Mouse (Mus musculus): ENCODE results near the gene Umad1.

DNA sequence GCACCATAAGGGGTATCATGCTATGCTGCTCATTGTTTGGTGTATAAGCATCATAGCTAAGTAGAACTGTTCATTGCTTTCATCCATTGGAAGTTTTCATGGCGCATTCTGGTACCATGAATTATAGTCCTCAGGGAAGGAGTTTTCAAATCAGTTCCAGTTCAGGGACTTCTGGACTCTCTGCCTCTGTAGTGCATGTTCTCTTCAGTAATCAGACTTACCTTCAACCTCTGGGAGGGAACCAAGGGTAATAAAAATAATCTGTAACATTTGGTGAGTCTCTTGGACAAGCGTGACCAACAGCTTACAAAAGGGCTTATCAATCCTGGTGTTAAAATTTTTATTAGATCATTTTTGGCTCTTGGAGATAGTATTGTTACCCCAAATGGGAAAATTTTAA is 60.5 kb downstream of the Umad1 start:
- TF ChIP-seq CTCF (IDR thresholded peaks at IDR 0.05; ENCODE audit: low read depth) (no peak), EP300 (optimal IDR thresholded peaks at IDR 0.05) (no peak)
